Mouse (Mus musculus) liver, postnatal 0 days (tissue): Measurements from ENCODE around the gene Exoc2. TPM values are rescaled to one million over a fixed set of nuclear protein-coding genes. Genes with fewer than 3 reads are reported as not detected.

Experiments used
- ATAC-seq: fragments of 200-750 bp; cut with Nextera tagmentation; 2 replicates; pipeline ENCODE4 v1.8.0; 2017; ENCODE audit warnings: mild to moderate bottlenecking, moderate library complexity
- DNase-seq: peaks from one replicate; pipeline ENCODE4 v3.0.0-alpha.2; 2016
- H3K27ac ChIP-seq: fragments of 300-500 bp; sonication (generic); 2 replicates; pipeline ENCODE4 v1.5.1; 2014; ENCODE audit warnings: antibody characterized with exemption, moderate library complexity, mild to moderate bottlenecking, low read depth
- H3K27me3 ChIP-seq: fragments of 300-500 bp; sonication (generic); 2 replicates; pipeline ENCODE4 v1.6.1; 2014; ENCODE audit warnings: low read length, control low read depth, mixed read lengths; ENCODE audit not compliant: insufficient read depth
- H3K36me3 ChIP-seq: fragments of 300-500 bp; sonication (generic); replicated peaks from 2 replicates; pipeline ENCODE4 v1.6.1; 2014; ENCODE audit warnings: mild to moderate bottlenecking, control low read depth, low read length, moderate library complexity, mixed read lengths; ENCODE audit not compliant: insufficient read depth
- H3K4me1 ChIP-seq: fragments of 300-500 bp; sonication (generic); 2 replicates; pipeline ENCODE4 v1.6.1; 2014; ENCODE audit warnings: antibody characterized with exemption, mild to moderate bottlenecking, control low read depth; ENCODE audit not compliant: insufficient read depth
- H3K4me2 ChIP-seq: fragments of 300-500 bp; sonication (generic); 2 replicates; pipeline ENCODE4 v1.6.1; 2014; ENCODE audit warnings: low read depth, mild to moderate bottlenecking, low read length, moderate library complexity, mixed read lengths
- H3K4me3 ChIP-seq: fragments of 300-500 bp; sonication (generic); 2 replicates; pipeline ENCODE4 v1.5.1; 2014; ENCODE audit warnings: low read depth, low read length
- H3K9ac ChIP-seq: fragments of 300-500 bp; sonication (generic); replicated peaks from 2 replicates; pipeline ENCODE4 v1.6.1; 2014; ENCODE audit warnings: mild to moderate bottlenecking, moderate library complexity
- H3K9me3 ChIP-seq: fragments of 300-500 bp; sonication (generic); 2 replicates; pipeline ENCODE4 v1.6.1; 2016; ENCODE audit warnings: mild to moderate bottlenecking, control low read depth, low read length, mixed read lengths
- CTCF ChIP-seq: sonication (generic); IDR thresholded peaks from 2 replicates; pipeline ENCODE4 v1.5.1; 2016; ENCODE audit warnings: antibody characterized with exemption, low read depth
- EP300 ChIP-seq: IDR thresholded peaks from 2 replicates; pipeline ENCODE4 v1.6.1; 2016; ENCODE audit warnings: antibody characterized with exemption, low read depth, mild to moderate bottlenecking
- WGBS: fragments of 180-500 bp; shearing (Covaris S2); extraction: QIAGEN DNeasy Blood & Tissue Kit; methylation state at CpG from one replicate; pipeline ENCODE4 v1.1.7; 2014; ENCODE audit not compliant: insufficient replicate concordance; 5-methylcytosine and 5-hydroxymethylcytosine counted together
- polyA plus RNA-seq: library from polyadenylated mRNA; unstranded; fragments of >200 nt; fragmentation: Nextera tagmentation; extraction: Ambion mirVana; gene quantifications from 2 replicates; pipeline ENCODE4 v1.2.1, GENCODE M21; 2015

Gene Exoc2
- polyA plus RNA-seq, 1 experiment from 2014 or later, result 8.1 TPM

- peaks cover 9% of the 10 kb centered on the region for H3K4me1 ChIP-seq
- H3K9me3 ChIP-seq, result no peaks in the 10 kb centered on the region
- WGBS, result 62% methylated on average over 2 of the region's 2 CpGs
- H3K36me3 ChIP-seq, result peaks cover 7% of the 10 kb centered on the region; the same call in 1 of the 2 replicates
- no peak overlapping the region for H3K4me3 ChIP-seq
- H3K27me3 ChIP-seq, result no peaks in the 10 kb centered on the region
- TF ChIP-seq EP300, result no peak
- no peak for TF ChIP-seq CTCF
- no peak overlapping the region for H3K4me2 ChIP-seq
- no peak overlapping the region for H3K9ac ChIP-seq
- no peak overlapping the region for H3K27ac ChIP-seq
- DNase-seq, result no peak
- no peak for ATAC-seq
Observed at GRCm38 (mm10) chr13:30961932-30962331, 12.0 kb downstream of the Exoc2 start.

- 0 out of 2 replicates have a peak overlapping the region, but pooled peaks have one; percentile 40 for H3K4me2 ChIP-seq
- H3K4me3 ChIP-seq, result no peak overlapping the region
- 52% methylated on average over 2 of the region's 2 CpGs for WGBS
- DNase-seq (no peak), ATAC-seq (peak; percentile 67; the same call in 1 of the 2 replicates)
- H3K4me1 ChIP-seq, result peaks cover 9% of the 10 kb centered on the region
- H3K27ac ChIP-seq, result no peak overlapping the region
- TF ChIP-seq EP300 (no peak), CTCF (peak; percentile 18; the same call in 1 of the 2 replicates)
- H3K27me3 ChIP-seq, result no peaks in the 10 kb centered on the region
- no peaks in the 10 kb centered on the region for H3K9me3 ChIP-seq
- peaks cover 7% of the 10 kb centered on the region; the same call in 1 of the 2 replicates for H3K36me3 ChIP-seq
- H3K9ac ChIP-seq, result no peak overlapping the region
Observed at GRCm38 (mm10) chr13:30960714-30961113, 13.2 kb downstream of the Exoc2 start.

GRCm38 (mm10) chr13:30953580-30953979, 20.3 kb downstream of the Exoc2 start:
- TF ChIP-seq EP300, result no peak
- no peak for TF ChIP-seq CTCF
- ATAC-seq (no peak), DNase-seq (no peak)
- H3K9ac ChIP-seq, result no peak overlapping the region
- no peak overlapping the region for H3K4me3 ChIP-seq
- no peak overlapping the region for H3K27ac ChIP-seq
- H3K36me3 ChIP-seq, result no peaks in the 10 kb centered on the region
- no peaks in the 10 kb centered on the region for H3K9me3 ChIP-seq
- H3K4me1 ChIP-seq, result peaks cover 3% of the 10 kb centered on the region; the same call in 1 of the 2 replicates
- H3K4me2 ChIP-seq, result no peak overlapping the region
- WGBS, result 36% methylated on average over 1 of the region's 1 CpGs
- no peaks in the 10 kb centered on the region for H3K27me3 ChIP-seq

DNA sequence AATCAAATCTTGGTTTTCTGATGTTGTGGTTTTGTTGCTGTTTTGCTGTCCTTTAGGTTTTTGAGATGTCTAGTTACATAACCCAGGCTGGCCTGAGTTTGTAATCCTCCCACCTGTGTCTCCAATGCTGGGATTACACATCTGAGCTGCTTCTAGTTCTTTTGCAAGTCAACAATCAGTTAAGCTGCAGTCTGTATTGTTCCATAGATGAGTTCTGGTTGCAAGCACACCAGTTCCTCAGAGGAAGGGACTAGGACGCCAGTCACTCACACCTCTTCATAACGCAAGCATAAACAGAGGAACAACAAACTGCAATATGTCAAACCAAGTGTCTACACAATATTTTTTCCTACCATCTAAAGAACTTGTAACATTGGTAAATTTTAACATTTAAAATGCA, 21.8 kb downstream of the Exoc2 start:
- Histone ChIP-seq H3K9ac (no peak overlapping the region), H3K4me3 (no peak overlapping the region), H3K4me2 (no peak overlapping the region), H3K4me1 (peaks cover 6% of the 10 kb centered on the region; the same call in 1 of the 2 replicates), H3K27me3 (no peaks in the 10 kb centered on the region), H3K27ac (no peak overlapping the region), H3K9me3 (no peaks in the 10 kb centered on the region), H3K36me3 (no peaks in the 10 kb centered on the region; the same call in 1 of the 2 replicates)
- no peak for TF ChIP-seq CTCF
- TF ChIP-seq EP300, result no peak
- DNase-seq (no peak), ATAC-seq (no peak)
- WGBS, result 70% methylated on average over 2 of the region's 2 CpGs

DNA sequence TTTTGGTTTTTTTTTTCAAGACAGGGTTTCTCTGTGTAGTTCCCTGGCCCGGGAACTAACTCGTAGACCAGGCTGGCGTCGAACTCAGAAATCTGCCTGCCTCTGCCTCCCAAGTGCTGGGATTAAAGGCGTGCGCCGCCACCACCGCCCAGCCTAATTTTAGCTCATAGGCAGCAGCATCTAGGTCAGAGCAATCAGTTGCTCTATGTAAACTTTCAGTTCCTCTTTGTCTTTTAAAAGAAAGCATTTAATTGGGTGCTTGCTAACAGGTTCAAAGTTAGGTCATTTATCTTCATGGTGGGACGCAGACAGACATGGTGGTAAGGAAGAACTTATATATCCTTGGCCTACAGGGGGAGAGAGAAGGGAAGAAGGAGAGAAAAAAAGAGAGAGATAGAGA, 24.7 kb downstream of the Exoc2 start:
- Histone ChIP-seq H3K9ac (no peak overlapping the region), H3K36me3 (no peaks in the 10 kb centered on the region; the same call in 1 of the 2 replicates), H3K9me3 (no peaks in the 10 kb centered on the region), H3K4me1 (0 out of 2 replicates have a peak, but pooled peaks cover 9% of the 10 kb centered on the region), H3K27me3 (no peaks in the 10 kb centered on the region), H3K27ac (no peak overlapping the region), H3K4me2 (no peak overlapping the region), H3K4me3 (no peak overlapping the region)
- TF ChIP-seq CTCF (no peak), EP300 (no peak)
- DNase-seq (no peak), ATAC-seq (no peak)
- 86% methylated on average over 9 of the region's 9 CpGs for WGBS

GRCm38 (mm10) chr13:30947540-30947939, 26.4 kb downstream of the Exoc2 start, which contains the start of gene Hus1b:
Gene Hus1b, minus strand, starts transcription at chr13:30947759.
- Histone ChIP-seq H3K9me3 (no peaks in the 10 kb centered on the region), H3K4me2 (no peak within 1 kb of the TSS), H3K9ac (no peak within 1 kb of the TSS), H3K4me1 (0 out of 2 replicates have a peak, but pooled peaks cover 6% of the 10 kb centered on the region), H3K36me3 (no peaks in the 10 kb centered on the region; the same call in 1 of the 2 replicates), H3K27me3 (no peaks in the 10 kb centered on the region), H3K4me3 (no peak within 1 kb of the TSS), H3K27ac (no peak within 1 kb of the TSS)
- 83% methylated on average over 11 of the region's 11 CpGs for WGBS
- ATAC-seq (no peak), DNase-seq (no peak)
- no peak for TF ChIP-seq CTCF
- no peak for TF ChIP-seq EP300
